17 mouse cellular contexts compared by ENCODE assay signal in the genomic region with DNA sequence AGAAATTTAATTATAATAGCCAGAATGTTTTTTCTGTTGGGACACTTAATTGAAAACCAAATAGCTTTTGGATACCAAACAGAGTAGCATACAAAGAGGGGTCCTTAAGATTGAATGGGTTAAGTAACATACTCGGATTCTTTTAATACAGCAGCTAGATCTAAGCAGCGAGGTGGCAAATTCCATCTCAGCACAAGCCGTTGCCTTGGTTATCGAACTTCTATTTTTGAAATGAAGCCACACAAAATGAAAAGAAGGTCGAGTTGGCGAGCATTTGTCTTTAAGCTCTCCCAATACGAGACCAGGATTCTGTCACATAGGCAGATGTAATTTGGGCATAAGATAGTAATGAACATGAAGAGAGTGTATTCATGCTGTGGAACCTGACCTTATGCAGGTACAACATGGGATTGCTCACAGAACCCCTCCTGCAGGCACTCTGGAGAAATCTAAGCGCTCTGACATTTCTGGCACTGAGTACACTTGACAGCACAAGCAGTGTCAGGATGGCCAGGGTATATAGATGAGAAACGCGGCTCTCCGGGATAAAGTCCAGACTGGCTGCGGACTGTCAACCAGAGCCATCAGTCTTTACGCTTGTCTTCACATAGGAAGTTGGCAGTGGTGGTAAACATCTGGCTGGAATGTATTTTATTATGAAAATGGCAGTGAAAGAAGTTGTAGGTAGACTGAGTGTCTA.
DNase-seq lines count a peak whose midpoint lies in the region; ATAC-seq lines count a peak whose summit lies in the region.
"Had no signal": no experiment of that assay in that cellular context is flagged by ENCODE, and none has a peak within 500 bp of the region (broad histone marks: within the 10 kb centered on the region; RNA-seq: fewer than 3 reads in every experiment).

No protein-coding gene starts in this region.

- H3K4me1 ChIP-seq in hindbrain, embryonic 13.5 days (replicated peaks): peaks cover 29% of the 10 kb centered on the region
- H3K4me1 ChIP-seq in hindbrain, embryonic 11.5 days (replicated peaks; ENCODE audit: control insufficient read depth, insufficient read depth, low read length): no peaks in the 10 kb centered on the region
- peaks cover 49% of the 10 kb centered on the region for H3K4me1 ChIP-seq in midbrain, embryonic 10.5 days
- H3K4me1 ChIP-seq in midbrain, embryonic 16.5 days (ENCODE audit: control insufficient read depth, insufficient read depth, low read length): peaks cover 12% of the 10 kb centered on the region
- peaks cover 23% of the 10 kb centered on the region for H3K4me1 ChIP-seq in hindbrain, embryonic 14.5 days (replicated peaks; ENCODE audit: control insufficient read depth, insufficient read depth, low read length)
- peaks cover 42% of the 10 kb centered on the region for H3K4me1 ChIP-seq in midbrain, embryonic 13.5 days (replicated peaks)
- H3K4me1 ChIP-seq: embryonic facial prominence, embryonic 15.5 days; limb, embryonic 10.5 days; stomach, embryonic 15.5 days had no signal

- no peak overlapping the region for H3K4me3 ChIP-seq in hindbrain, embryonic 13.5 days
- no peak overlapping the region for H3K4me3 ChIP-seq in hindbrain, embryonic 11.5 days (ENCODE audit: low read depth, low read length)
- H3K4me3 ChIP-seq in midbrain, embryonic 10.5 days: no peak overlapping the region
- no peak overlapping the region for H3K4me3 ChIP-seq in midbrain, embryonic 16.5 days (ENCODE audit: low read depth, low read length)
- H3K4me3 ChIP-seq in hindbrain, embryonic 14.5 days (replicated peaks; ENCODE audit: low read length): no peak overlapping the region
- no peak overlapping the region for H3K4me3 ChIP-seq in midbrain, embryonic 13.5 days (replicated peaks)
- H3K4me3 ChIP-seq: embryonic facial prominence, embryonic 15.5 days; limb, embryonic 10.5 days; stomach, embryonic 15.5 days had no signal

- H3K27ac ChIP-seq in hindbrain, embryonic 13.5 days: peak overlapping the region; percentile 2; the same call in 1 of the 2 replicates
- no peak overlapping the region for H3K27ac ChIP-seq in hindbrain, embryonic 11.5 days (ENCODE audit: low read depth, low read length)
- peak overlapping the region; percentile 28; the same call in 1 of the 2 replicates for H3K27ac ChIP-seq in midbrain, embryonic 10.5 days (replicated peaks)
- no peak overlapping the region for H3K27ac ChIP-seq in midbrain, embryonic 16.5 days (ENCODE audit: low read length)
- H3K27ac ChIP-seq in hindbrain, embryonic 14.5 days: 0 out of 2 replicates have a peak overlapping the region, but pooled peaks have one; percentile 0
- 0 out of 2 replicates have a peak overlapping the region, but pooled peaks have one; percentile 35 for H3K27ac ChIP-seq in midbrain, embryonic 13.5 days
- H3K27ac ChIP-seq: embryonic facial prominence, embryonic 15.5 days; kidney, postnatal 0 days; limb, embryonic 10.5 days; macrophage; stomach, embryonic 15.5 days had no signal

- H3K9me3 ChIP-seq in hindbrain, embryonic 13.5 days: no peaks in the 10 kb centered on the region
- H3K9me3 ChIP-seq in hindbrain, embryonic 11.5 days (ENCODE audit: control insufficient read depth, low read length): no peaks in the 10 kb centered on the region
- H3K9me3 ChIP-seq in midbrain, embryonic 10.5 days (replicated peaks): no peaks in the 10 kb centered on the region
- H3K9me3 ChIP-seq in midbrain, embryonic 16.5 days (replicated peaks; ENCODE audit: control insufficient read depth, low read length, poor library complexity, severe bottlenecking): no peaks in the 10 kb centered on the region
- H3K9me3 ChIP-seq in hindbrain, embryonic 14.5 days (ENCODE audit: control insufficient read depth, low read length): no peaks in the 10 kb centered on the region
- no peaks in the 10 kb centered on the region for H3K9me3 ChIP-seq in midbrain, embryonic 13.5 days
- H3K9me3 ChIP-seq: embryonic facial prominence, embryonic 15.5 days; limb, embryonic 10.5 days; stomach, embryonic 15.5 days had no signal

- ATAC-seq in hindbrain, embryonic 13.5 days (ENCODE audit: low FRiP score): no peak
- ATAC-seq in hindbrain, embryonic 11.5 days (ENCODE audit: low FRiP score): no peak
- ATAC-seq in midbrain, embryonic 16.5 days: no peak
- 0 out of 2 replicates have a peak, but pooled peaks have one; percentile 5 for ATAC-seq in hindbrain, embryonic 14.5 days (ENCODE audit: low FRiP score)
- no peak for ATAC-seq in midbrain, embryonic 13.5 days
- ATAC-seq: intestine, embryonic 16.5 days had no signal

- DNase-seq in hindbrain, embryonic 11.5 days (ENCODE audit: low spot score): no peak
- DNase-seq in midbrain, embryonic 10.5 days (ENCODE audit: low spot score): no peak
- DNase-seq in hindbrain, embryonic 14.5 days (ENCODE audit: low spot score): peak; percentile 49
- DNase-seq in testis, postnatal 10 days (ENCODE audit: low spot score): no peak
- DNase-seq: adrenal gland, postnatal 36 days; heart, adult 18-20 months; heart, postnatal 14 days; thymus, postnatal 36 days had no signal

- H3K27me3 ChIP-seq in hindbrain, embryonic 13.5 days: no peaks in the 10 kb centered on the region
- H3K27me3 ChIP-seq in hindbrain, embryonic 11.5 days (ENCODE audit: control insufficient read depth, insufficient read depth, low read length): no peaks in the 10 kb centered on the region
- no peaks in the 10 kb centered on the region for H3K27me3 ChIP-seq in midbrain, embryonic 10.5 days (ENCODE audit: low read depth, poor library complexity, severe bottlenecking)
- H3K27me3 ChIP-seq in midbrain, embryonic 16.5 days (ENCODE audit: control insufficient read depth, insufficient read depth, low read depth, low read length): no peaks in the 10 kb centered on the region
- no peaks in the 10 kb centered on the region for H3K27me3 ChIP-seq in hindbrain, embryonic 14.5 days (ENCODE audit: control insufficient read depth, insufficient read depth, low read length)
- H3K27me3 ChIP-seq in midbrain, embryonic 13.5 days: no peaks in the 10 kb centered on the region
- H3K27me3 ChIP-seq: embryonic facial prominence, embryonic 15.5 days; stomach, embryonic 15.5 days had no signal

- no peak overlapping the region for H3K9ac ChIP-seq in hindbrain, embryonic 13.5 days
- no peak overlapping the region for H3K9ac ChIP-seq in hindbrain, embryonic 11.5 days (ENCODE audit: low read depth, low read length)
- H3K9ac ChIP-seq in midbrain, embryonic 16.5 days (ENCODE audit: low read depth, low read length): no peak overlapping the region
- H3K9ac ChIP-seq in hindbrain, embryonic 14.5 days: no peak overlapping the region
- H3K9ac ChIP-seq in midbrain, embryonic 13.5 days (replicated peaks): no peak overlapping the region
- H3K9ac ChIP-seq: embryonic facial prominence, embryonic 15.5 days; stomach, embryonic 15.5 days had no signal

- no peaks in the 10 kb centered on the region for H3K36me3 ChIP-seq in hindbrain, embryonic 13.5 days
- no peaks in the 10 kb centered on the region for H3K36me3 ChIP-seq in hindbrain, embryonic 11.5 days (ENCODE audit: control insufficient read depth, insufficient read depth, low read length)
- H3K36me3 ChIP-seq in midbrain, embryonic 10.5 days: peaks cover 14% of the 10 kb centered on the region
- H3K36me3 ChIP-seq in midbrain, embryonic 16.5 days (ENCODE audit: control insufficient read depth, insufficient read depth, low read length): no peaks in the 10 kb centered on the region
- H3K36me3 ChIP-seq in hindbrain, embryonic 14.5 days (replicated peaks; ENCODE audit: control insufficient read depth, insufficient read depth): no peaks in the 10 kb centered on the region
- no peaks in the 10 kb centered on the region for H3K36me3 ChIP-seq in midbrain, embryonic 13.5 days
- H3K36me3 ChIP-seq: stomach, embryonic 15.5 days had no signal

- H3K4me2 ChIP-seq in hindbrain, embryonic 13.5 days: no peak overlapping the region
- no peak overlapping the region for H3K4me2 ChIP-seq in hindbrain, embryonic 11.5 days (replicated peaks; ENCODE audit: low read depth, low read length)
- H3K4me2 ChIP-seq in midbrain, embryonic 16.5 days (ENCODE audit: low read length): no peak overlapping the region
- H3K4me2 ChIP-seq in hindbrain, embryonic 14.5 days (replicated peaks): no peak overlapping the region
- H3K4me2 ChIP-seq in midbrain, embryonic 13.5 days (replicated peaks): no peak overlapping the region
- H3K4me2 ChIP-seq: embryonic facial prominence, embryonic 15.5 days; stomach, embryonic 15.5 days had no signal

- 49% methylated on average over 13 of the region's 13 CpGs for WGBS in hindbrain, embryonic 13.5 days
- WGBS in hindbrain, embryonic 11.5 days: 72% methylated on average over 13 of the region's 13 CpGs
- 63% methylated on average over 13 of the region's 13 CpGs for WGBS in midbrain, embryonic 10.5 days
- 29% methylated on average over 13 of the region's 13 CpGs for WGBS in midbrain, embryonic 16.5 days
- WGBS in hindbrain, embryonic 14.5 days: 43% methylated on average over 13 of the region's 13 CpGs
- WGBS in midbrain, embryonic 13.5 days: 30% methylated on average over 13 of the region's 13 CpGs

Comparison
In these comparisons a context has a peak if more than half of its experiments do, and no peak if none do; other contexts are left out.
1. H3K27ac ChIP-seq: peak in hindbrain, embryonic 13.5 days (single experiment), midbrain, embryonic 10.5 days (single experiment), hindbrain, embryonic 14.5 days (single experiment) and midbrain, embryonic 13.5 days (single experiment); none in hindbrain, embryonic 11.5 days (single experiment) and midbrain, embryonic 16.5 days (single experiment).